Mouse (Mus musculus): ENCODE data around the gene Abca6.
A peak's percentile ranks its signal among the peaks of the same experiment; 100 is the strongest.

Gene Abca6

GRCm38 (mm10) chr11:110251534-110251933 lies at the start of gene Abca6:
Gene Abca6, minus strand, starts transcription at chr11:110251776.
- peak; percentile 36 for DNase-seq

DNA sequence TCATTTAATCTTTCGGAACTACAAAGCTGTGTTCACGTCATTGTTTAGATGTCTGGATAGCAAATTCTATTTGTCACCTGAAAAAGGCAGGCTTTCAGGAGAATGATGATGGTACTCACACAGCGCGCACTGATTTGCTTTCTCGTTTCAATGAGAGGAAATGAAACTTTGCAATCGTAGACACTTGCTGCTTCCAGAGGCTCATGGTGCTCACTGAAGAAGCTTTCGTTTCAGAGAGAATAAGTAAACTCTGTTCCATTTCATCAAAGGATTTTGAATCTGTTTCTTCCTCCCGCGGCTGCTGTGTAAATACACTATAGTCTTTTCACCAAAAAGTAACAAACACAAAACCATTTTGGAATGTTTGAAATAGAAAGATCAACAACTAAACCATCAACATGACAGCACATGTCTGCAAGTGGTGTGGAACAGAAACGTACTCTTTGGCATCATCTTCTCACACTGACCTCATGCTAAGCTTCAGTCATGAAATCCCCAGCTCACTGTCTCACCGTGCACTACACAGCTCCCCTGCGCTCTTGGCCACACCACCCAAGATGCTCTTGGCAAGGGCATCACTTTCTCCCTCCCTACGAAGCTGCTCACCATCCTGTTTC lies 46.4 kb upstream of the Abca6 start:
- no peak for DNase-seq

GRCm38 (mm10) chr11:110290586-110290985 lies 39.0 kb upstream of the Abca6 start:
- DNase-seq = no peak

- no peak for DNase-seq
These were observed 36.8 kb upstream of the Abca6 start for GRCm38 (mm10) chr11:110288423-110288822.

GRCm38 (mm10) chr11:110287694-110288093 lies 36.1 kb upstream of the Abca6 start:
- DNase-seq = no peak

GRCm38 (mm10) chr11:110286331-110286730 lies 34.8 kb upstream of the Abca6 start:
- no peak for DNase-seq

- DNase-seq = no peak
These were observed 33.3 kb upstream of the Abca6 start for GRCm38 (mm10) chr11:110284849-110285248.

DNA sequence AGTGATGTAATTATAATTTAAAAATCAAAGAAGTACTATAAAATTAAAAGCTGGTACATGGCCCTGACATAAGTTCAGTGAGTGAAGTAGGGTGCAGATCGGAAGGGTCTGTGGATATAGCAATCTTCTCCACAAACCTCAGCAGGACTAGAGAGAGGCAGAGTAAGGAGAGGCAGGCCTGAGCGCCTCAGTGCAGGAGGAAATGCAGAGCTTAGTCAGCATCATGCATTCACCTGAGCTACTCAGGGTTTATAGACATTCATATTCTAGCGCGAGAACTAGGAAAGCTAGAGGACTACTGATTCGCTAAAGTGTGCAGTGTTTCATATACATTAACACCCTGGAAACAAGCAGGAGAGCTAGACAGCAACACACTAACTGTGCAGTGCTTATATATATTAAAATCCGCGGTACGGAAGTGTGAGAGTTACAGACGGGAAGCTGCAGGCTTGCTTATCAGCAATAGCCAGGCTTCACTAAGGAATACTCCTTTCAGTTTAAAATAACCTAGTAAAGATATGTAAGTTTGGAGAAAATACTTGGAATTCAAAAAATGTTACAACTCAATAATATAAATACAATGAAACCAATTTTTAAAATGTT lies 32.7 kb upstream of the Abca6 start:
- no peak for DNase-seq

DNA sequence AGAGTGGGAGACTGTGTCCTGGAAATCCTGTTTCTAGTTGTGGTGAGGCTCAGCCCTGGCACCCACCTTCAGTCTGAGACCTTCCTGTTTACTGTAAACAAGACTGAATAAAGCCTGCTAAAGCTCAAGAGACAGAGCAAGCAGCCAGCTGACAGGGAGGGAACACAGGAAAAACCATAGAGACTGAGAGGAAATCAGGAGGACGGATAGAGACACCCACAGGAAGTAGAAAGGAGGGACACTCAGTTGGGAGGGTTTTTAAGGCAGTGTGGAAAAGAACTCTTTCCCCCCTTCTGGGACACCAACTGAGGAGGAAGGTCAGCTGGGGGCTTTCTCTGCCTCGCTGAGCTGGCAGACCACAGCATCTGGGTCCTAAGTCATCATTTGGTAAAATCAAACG lies 23.2 kb upstream of the Abca6 start:
- peak; percentile 13 for DNase-seq

DNA sequence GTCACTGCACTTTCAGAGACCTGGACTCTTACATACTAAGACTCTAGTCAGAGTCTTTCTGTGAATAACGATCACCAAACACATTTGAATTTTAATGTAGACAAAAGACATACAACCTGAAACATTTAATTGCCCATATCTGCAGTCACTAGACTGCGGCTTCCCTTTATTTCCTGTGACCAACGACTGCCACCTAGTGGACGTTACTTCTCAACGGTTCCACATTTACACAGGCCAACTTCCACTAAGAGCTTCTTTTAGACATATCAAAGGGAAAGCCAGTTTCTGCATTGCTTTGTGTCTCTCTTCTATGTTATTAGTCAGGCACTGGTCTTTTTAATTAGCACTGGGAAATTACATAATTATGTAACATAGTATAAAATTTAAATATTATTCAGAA lies 20.2 kb upstream of the Abca6 start:
- DNase-seq = peak; percentile 72

GRCm38 (mm10) chr11:110268244-110268844 lies 16.8 kb upstream of the Abca6 start:
- peak; percentile 93 for DNase-seq

- no peak for DNase-seq
These were observed 15.7 kb upstream of the Abca6 start for GRCm38 (mm10) chr11:110267232-110267631.

DNA sequence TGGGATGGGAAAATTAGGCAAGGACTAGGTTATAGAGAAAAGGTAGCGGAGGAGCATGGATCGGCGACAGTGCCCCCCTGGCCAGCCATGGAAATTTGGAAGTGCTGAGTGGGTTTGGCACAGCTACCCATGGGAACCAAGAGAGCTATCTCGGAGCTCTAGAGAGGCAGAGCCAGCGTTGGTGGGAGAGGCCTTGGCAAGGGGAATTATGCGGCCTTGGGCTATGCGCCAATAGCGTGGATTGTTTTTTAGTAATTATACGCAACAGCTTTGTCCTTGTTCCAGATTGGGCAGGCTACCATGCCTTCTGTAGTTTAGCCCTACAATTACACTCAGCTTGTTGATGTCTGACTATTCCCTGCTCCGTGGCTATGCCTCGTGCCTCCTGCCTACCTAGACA lies 15.2 kb upstream of the Abca6 start:
- peak; percentile 13 for DNase-seq

DNA sequence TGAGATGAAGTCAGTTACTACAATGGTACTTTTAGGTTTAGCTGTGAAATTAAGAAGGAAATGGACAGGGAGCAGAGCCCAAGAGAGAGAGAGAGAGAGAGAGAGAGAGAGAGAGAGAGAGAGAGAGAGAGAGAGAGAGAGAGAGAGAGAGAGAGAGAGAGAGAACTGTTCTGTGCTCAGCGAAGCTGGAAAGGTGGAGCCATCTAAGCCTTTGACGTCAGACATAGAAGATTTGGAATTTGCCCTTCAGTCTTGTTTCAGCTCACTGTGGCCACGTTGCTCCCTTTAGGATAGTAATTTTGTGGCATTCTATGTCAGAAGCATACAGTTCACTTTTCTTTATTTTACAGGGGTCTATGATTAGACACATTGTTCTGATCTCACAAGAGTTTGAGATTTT lies 10.3 kb upstream of the Abca6 start:
- no peak for DNase-seq

DNA sequence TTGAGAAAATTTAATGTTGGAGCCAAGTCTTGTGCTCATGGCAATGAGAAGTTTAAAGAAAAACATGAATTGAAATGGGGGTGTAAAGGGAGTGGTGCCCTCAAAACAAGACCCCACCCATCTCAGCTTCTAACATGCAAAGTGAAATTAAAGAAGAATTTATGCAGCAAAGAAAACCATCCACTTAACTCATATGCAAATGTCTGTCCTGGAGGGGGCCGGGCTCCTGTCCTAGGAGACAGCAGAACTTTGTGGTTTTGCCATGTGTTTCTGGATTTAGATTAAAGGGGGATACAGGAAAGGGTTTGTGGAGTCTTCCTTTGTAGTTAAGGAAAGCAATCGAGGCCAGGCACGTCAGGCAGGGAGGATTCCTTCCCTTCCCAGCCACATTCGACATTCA lies 6.3 kb upstream of the Abca6 start:
- no peak for DNase-seq

- no peak for DNase-seq
These were observed 5.5 kb upstream of the Abca6 start for GRCm38 (mm10) chr11:110257061-110257460.

DNA sequence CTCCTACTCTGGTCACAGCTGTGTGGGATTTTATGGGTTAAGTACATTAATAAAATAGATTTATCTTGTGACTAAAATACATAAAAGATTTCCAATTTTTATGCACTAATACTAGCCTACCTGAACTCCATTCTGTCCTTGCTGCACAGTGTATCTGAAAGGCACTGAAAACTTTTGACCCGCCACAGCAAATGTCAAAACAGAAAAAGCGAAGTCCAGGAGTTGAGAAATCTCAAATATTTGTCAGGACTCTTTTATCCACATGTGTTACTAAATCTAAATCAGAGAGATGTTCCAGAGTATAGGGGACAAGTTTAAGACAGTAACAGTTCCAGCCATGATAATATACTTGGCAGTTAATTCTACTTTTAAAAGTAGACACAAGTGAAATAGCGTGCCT lies 680 bp upstream of the Abca6 start:
- DNase-seq = no peak

DNA sequence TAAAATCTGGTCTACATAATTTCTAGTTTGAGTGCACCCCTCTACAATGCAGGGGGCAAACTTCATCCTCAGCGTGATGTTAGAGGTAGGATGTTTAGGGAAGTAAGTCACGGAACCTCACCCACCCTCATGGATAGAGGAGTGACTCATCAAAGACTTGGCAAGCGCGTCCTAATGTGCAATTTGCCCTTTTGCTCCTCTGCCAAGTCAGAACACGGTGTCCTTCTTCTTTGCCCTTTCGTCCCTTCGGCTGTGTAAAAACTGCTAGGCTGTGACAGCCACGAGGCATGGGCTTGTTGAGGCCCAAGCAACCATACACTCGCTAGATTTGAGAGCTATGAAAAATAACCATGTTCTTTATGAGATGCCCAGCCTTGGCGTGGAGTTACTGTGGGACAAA lies 6.8 kb downstream of the Abca6 start:
- DNase-seq = no peak

DNA sequence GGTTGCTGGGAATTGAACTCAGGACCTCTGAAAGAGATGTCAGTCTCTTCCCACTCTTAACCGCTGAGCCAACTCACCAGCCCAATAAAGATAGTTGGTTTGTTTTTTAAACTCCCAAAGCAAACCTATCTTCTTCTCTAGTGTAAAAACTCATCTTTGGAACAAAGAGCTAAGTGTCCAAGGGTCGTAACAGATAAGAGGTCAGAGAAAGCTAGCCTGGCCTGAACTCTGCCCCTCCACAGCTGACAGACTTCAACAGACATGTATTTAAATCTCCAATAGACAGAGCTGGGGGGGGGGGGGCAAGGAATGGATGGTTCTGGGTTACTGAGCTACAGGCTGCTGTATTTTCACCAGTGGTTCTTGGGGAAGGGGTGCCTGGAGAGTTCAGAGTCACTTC lies 14.1 kb downstream of the Abca6 start:
- no peak for DNase-seq

- DNase-seq = no peak
These were observed 18.6 kb downstream of the Abca6 start for GRCm38 (mm10) chr11:110232975-110233374.

- peak; percentile 9 for DNase-seq
These were observed 34.5 kb downstream of the Abca6 start for GRCm38 (mm10) chr11:110217118-110217517.

GRCm38 (mm10) chr11:110203930-110204329 lies 47.6 kb downstream of the Abca6 start:
- DNase-seq = no peak

- DNase-seq = no peak
These were observed 52.7 kb downstream of the Abca6 start for GRCm38 (mm10) chr11:110198882-110199281.

DNA sequence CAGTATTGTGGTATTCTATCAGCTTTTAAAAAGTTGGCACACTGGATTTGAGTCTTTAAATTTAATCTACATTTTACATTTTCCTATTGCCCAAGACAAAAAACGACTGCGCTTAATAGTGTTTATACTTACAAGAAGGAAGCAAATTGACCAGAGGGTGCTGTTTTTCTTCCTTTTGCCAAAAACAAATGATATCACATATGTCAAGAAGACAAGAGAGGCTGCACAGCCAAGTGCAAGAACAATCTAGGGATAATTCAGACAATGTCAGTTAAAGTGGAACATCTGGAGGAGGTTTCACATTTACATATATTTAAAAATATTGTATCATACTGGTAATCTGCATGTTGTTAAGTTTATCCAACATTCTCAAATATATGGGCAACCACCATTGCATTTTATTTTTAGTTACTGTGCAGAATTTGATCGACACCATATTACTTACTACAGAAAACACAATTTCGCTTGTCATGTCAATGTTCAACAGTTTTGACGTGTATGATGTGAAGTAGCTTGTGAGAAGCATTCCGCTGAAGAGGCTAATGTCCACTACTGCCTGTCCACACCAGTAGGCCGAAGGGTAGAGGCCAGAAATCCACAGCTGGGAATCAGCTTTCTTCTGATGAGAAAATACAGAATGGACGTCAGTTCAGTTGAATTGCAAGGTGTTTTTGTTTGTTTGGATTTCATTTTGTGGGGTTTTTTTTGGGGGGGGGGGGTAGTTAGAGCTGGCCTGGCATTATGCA lies 54.8 kb downstream of the Abca6 start:
- no peak for DNase-seq

Measured in lung, postnatal 10 days (tissue).